Mouse (Mus musculus): ENCODE data around the gene Tmem206. TPM values are rescaled to one million over a fixed set of nuclear protein-coding genes. Genes with fewer than 3 reads are reported as not detected.

The Tmem206 gene
- polyA plus RNA-seq, 1 experiment from 2014 or later, result 36.7 TPM

GRCm38 (mm10) chr1:191339876-191340275 lies 14.2 kb downstream of the Tmem206 start:
- Histone ChIP-seq H3K36me3 (peaks cover 85% of the 10 kb centered on the region), H3K4me2 (no peak overlapping the region), H3K4me1 (replicated peaks) (no peaks in the 10 kb centered on the region), H3K9ac (no peak overlapping the region), H3K27me3 (no peaks in the 10 kb centered on the region), H3K9me3 (no peaks in the 10 kb centered on the region), H3K4me3 (no peak overlapping the region), H3K27ac (no peak overlapping the region)
- ATAC-seq (ENCODE audit: low FRiP score), result no peak
- WGBS, result 86% methylated on average over 2 of the region's 2 CpGs

- Histone ChIP-seq H3K27ac (no peak overlapping the region), H3K4me2 (no peak overlapping the region), H3K36me3 (peaks cover 92% of the 10 kb centered on the region), H3K9ac (no peak overlapping the region), H3K4me3 (no peak overlapping the region), H3K9me3 (no peaks in the 10 kb centered on the region), H3K4me1 (replicated peaks) (no peaks in the 10 kb centered on the region), H3K27me3 (no peaks in the 10 kb centered on the region)
- WGBS, result 90% methylated on average over 4 of the region's 4 CpGs
- ATAC-seq (ENCODE audit: low FRiP score), result no peak
These were observed 14.8 kb downstream of the Tmem206 start for GRCm38 (mm10) chr1:191340530-191340929.

- no peaks in the 10 kb centered on the region for H3K4me1 ChIP-seq (replicated peaks)
- WGBS, result 95% methylated on average over 8 of the region's 8 CpGs
- no peak overlapping the region for H3K4me3 ChIP-seq
- peaks cover 87% of the 10 kb centered on the region for H3K36me3 ChIP-seq
- no peaks in the 10 kb centered on the region for H3K27me3 ChIP-seq
- H3K4me2 ChIP-seq, result no peak overlapping the region
- no peak for ATAC-seq (ENCODE audit: low FRiP score)
- no peaks in the 10 kb centered on the region for H3K9me3 ChIP-seq
- H3K9ac ChIP-seq, result no peak overlapping the region
- H3K27ac ChIP-seq, result no peak overlapping the region
These were observed 21.9 kb downstream of the Tmem206 start for GRCm38 (mm10) chr1:191347602-191348001.

- Histone ChIP-seq H3K4me1 (replicated peaks) (no peaks in the 10 kb centered on the region), H3K9ac (no peak overlapping the region), H3K4me3 (no peak overlapping the region), H3K4me2 (no peak overlapping the region), H3K27me3 (no peaks in the 10 kb centered on the region), H3K36me3 (peaks cover 83% of the 10 kb centered on the region), H3K9me3 (no peaks in the 10 kb centered on the region), H3K27ac (no peak overlapping the region)
- no peak for ATAC-seq (ENCODE audit: low FRiP score)
- 95% methylated on average over 2 of the region's 2 CpGs for WGBS
These were observed 22.9 kb downstream of the Tmem206 start for GRCm38 (mm10) chr1:191348592-191348991.

DNA sequence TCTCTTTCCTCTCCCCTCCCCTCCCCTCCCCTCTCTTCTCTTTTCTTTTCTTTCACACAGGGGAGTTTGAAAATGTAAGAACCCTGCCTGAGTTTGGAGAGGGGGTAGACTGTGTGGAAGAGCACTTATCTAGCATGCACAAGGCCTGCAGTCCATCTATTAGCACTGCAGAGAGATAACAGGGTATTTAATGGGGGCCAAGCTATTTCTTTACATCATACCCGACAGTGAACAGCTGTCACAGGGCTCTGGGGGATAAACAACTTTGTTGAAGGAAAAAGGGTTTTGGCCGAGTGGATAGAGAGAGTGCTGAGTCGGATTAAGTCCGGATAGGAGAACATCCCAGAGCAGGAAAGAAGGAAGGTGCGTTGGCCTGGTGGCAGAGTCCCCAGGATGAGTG lies 23.3 kb downstream of the Tmem206 start:
- H3K9me3 ChIP-seq, result no peaks in the 10 kb centered on the region
- H3K27ac ChIP-seq, result no peak overlapping the region
- 68% methylated on average over 5 of the region's 5 CpGs for whole genome bisulfite sequencing
- H3K4me3 ChIP-seq, result no peak overlapping the region
- no peaks in the 10 kb centered on the region for H3K27me3 ChIP-seq
- no peaks in the 10 kb centered on the region for H3K4me1 ChIP-seq (replicated peaks)
- ATAC-seq (ENCODE audit: low FRiP score), result no peak
- no peak overlapping the region for H3K4me2 ChIP-seq
- H3K36me3 ChIP-seq, result peaks cover 82% of the 10 kb centered on the region
- no peak overlapping the region for H3K9ac ChIP-seq

GRCm38 (mm10) chr1:191349486-191350037 lies 23.9 kb downstream of the Tmem206 start:
- no peak overlapping the region for H3K4me3 ChIP-seq
- peaks cover 81% of the 10 kb centered on the region for H3K36me3 ChIP-seq
- no peak for ATAC-seq (ENCODE audit: low FRiP score)
- no peaks in the 10 kb centered on the region for H3K9me3 ChIP-seq
- no peak overlapping the region for H3K27ac ChIP-seq
- no peak overlapping the region for H3K9ac ChIP-seq
- H3K4me1 ChIP-seq (replicated peaks), result no peaks in the 10 kb centered on the region
- H3K27me3 ChIP-seq, result no peaks in the 10 kb centered on the region
- H3K4me2 ChIP-seq, result no peak overlapping the region
- WGBS, result 86% methylated on average over 23 of the region's 23 CpGs

- H3K4me1 ChIP-seq (replicated peaks), result no peaks in the 10 kb centered on the region
- ATAC-seq (ENCODE audit: low FRiP score), result no peak
- 95% methylated on average over 5 of the region's 5 CpGs for WGBS
- H3K36me3 ChIP-seq, result peaks cover 79% of the 10 kb centered on the region
- H3K9me3 ChIP-seq, result no peaks in the 10 kb centered on the region
- H3K27me3 ChIP-seq, result no peaks in the 10 kb centered on the region
- no peak overlapping the region for H3K9ac ChIP-seq
- H3K27ac ChIP-seq, result no peak overlapping the region
- no peak overlapping the region for H3K4me2 ChIP-seq
- no peak overlapping the region for H3K4me3 ChIP-seq
These were observed 24.6 kb downstream of the Tmem206 start for GRCm38 (mm10) chr1:191350355-191350754.

GRCm38 (mm10) chr1:191352786-191353488 lies 27.2 kb downstream of the Tmem206 start:
- Histone ChIP-seq H3K4me1 (replicated peaks) (no peaks in the 10 kb centered on the region), H3K36me3 (peaks cover 76% of the 10 kb centered on the region), H3K27ac (no peak overlapping the region), H3K9me3 (no peaks in the 10 kb centered on the region), H3K9ac (no peak overlapping the region), H3K27me3 (no peaks in the 10 kb centered on the region), H3K4me3 (no peak overlapping the region), H3K4me2 (no peak overlapping the region)
- ATAC-seq (ENCODE audit: low FRiP score), result no peak
- 66% methylated on average over 14 of the region's 14 CpGs for WGBS

- WGBS, result 55% methylated on average over 4 of the region's 4 CpGs
- Histone ChIP-seq H3K4me3 (no peak overlapping the region), H3K4me2 (no peak overlapping the region), H3K27ac (no peak overlapping the region), H3K9ac (no peak overlapping the region), H3K4me1 (replicated peaks) (no peaks in the 10 kb centered on the region), H3K27me3 (no peaks in the 10 kb centered on the region), H3K36me3 (peaks cover 79% of the 10 kb centered on the region), H3K9me3 (no peaks in the 10 kb centered on the region)
- no peak for ATAC-seq (ENCODE audit: low FRiP score)
These were observed 28.1 kb downstream of the Tmem206 start for GRCm38 (mm10) chr1:191353836-191354235.

DNA sequence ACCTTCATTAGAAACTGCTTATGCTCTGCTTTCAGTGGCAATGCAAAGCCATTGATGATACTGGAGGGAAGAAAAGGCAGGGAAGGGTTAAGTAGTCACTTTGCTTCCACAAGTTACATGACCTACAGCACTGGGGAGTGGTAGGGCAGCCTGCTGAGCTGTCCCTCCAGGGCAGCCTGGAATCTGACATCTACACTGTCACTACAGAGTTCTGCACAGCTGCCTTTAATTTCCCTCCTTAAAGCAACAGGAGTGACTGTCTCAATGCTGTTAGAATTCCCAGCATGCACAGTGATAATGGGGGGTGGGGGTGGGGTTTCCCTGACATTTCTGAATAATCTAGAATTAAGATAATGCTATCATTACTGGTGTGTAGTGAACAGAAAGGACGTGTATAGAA lies 31.2 kb downstream of the Tmem206 start:
- H3K9ac ChIP-seq, result no peak overlapping the region
- 79% methylated on average over 1 of the region's 1 CpGs for WGBS
- no peaks in the 10 kb centered on the region for H3K27me3 ChIP-seq
- no peaks in the 10 kb centered on the region for H3K4me1 ChIP-seq (replicated peaks)
- peaks cover 55% of the 10 kb centered on the region for H3K36me3 ChIP-seq
- H3K9me3 ChIP-seq, result no peaks in the 10 kb centered on the region
- H3K4me3 ChIP-seq, result no peak overlapping the region
- no peak overlapping the region for H3K27ac ChIP-seq
- H3K4me2 ChIP-seq, result no peak overlapping the region
- no peak for ATAC-seq (ENCODE audit: low FRiP score)

GRCm38 (mm10) chr1:191359478-191359877 lies 33.8 kb downstream of the Tmem206 start:
- Histone ChIP-seq H3K4me1 (replicated peaks) (no peaks in the 10 kb centered on the region), H3K27me3 (no peaks in the 10 kb centered on the region), H3K9me3 (no peaks in the 10 kb centered on the region), H3K4me3 (no peak overlapping the region), H3K4me2 (no peak overlapping the region), H3K9ac (no peak overlapping the region), H3K27ac (no peak overlapping the region), H3K36me3 (peaks cover 39% of the 10 kb centered on the region)
- ATAC-seq (ENCODE audit: low FRiP score), result no peak
- WGBS, result 92% methylated on average over 7 of the region's 7 CpGs

- Histone ChIP-seq H3K36me3 (peaks cover 15% of the 10 kb centered on the region), H3K4me2 (no peak overlapping the region), H3K4me3 (no peak overlapping the region), H3K27me3 (no peaks in the 10 kb centered on the region), H3K9me3 (no peaks in the 10 kb centered on the region), H3K27ac (no peak overlapping the region), H3K4me1 (replicated peaks) (no peaks in the 10 kb centered on the region), H3K9ac (no peak overlapping the region)
- no peak for ATAC-seq (ENCODE audit: low FRiP score)
- WGBS, result 94% methylated on average over 6 of the region's 6 CpGs
These were observed 36.7 kb downstream of the Tmem206 start for GRCm38 (mm10) chr1:191362412-191362811.

DNA sequence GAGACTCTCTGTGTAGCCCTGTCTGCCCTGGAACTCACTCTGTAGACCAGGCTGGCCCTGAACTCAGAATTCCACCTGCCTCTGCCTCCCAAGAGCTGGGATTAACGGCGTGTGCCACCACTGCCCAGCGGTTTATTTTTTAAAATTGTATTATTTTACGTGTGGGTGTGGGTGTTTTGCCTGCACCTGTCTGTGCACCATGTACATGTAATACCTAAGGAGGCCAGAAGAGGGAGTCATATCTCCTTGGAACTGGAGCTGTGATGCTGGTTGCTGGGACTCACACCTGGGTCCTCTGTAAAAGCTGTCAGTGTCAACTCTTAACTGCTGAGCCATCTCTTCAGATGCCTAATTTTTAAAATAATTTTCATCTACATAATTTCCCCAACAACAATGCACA lies 38.8 kb downstream of the Tmem206 start:
- Histone ChIP-seq H3K36me3 (0 out of 2 replicates have a peak, but pooled peaks cover 5% of the 10 kb centered on the region), H3K9ac (no peak overlapping the region), H3K27ac (no peak overlapping the region), H3K27me3 (no peaks in the 10 kb centered on the region), H3K4me2 (no peak overlapping the region), H3K4me1 (replicated peaks) (no peaks in the 10 kb centered on the region), H3K9me3 (no peaks in the 10 kb centered on the region), H3K4me3 (no peak overlapping the region)
- WGBS, result 76% methylated on average over 4 of the region's 4 CpGs
- ATAC-seq (ENCODE audit: low FRiP score), result no peak

All from hindbrain, embryonic 13.5 days (tissue).